Mouse (Mus musculus) MEL (cell line): ENCODE data around the gene Serpina1f. TPM values are rescaled to one million over a fixed set of nuclear protein-coding genes. Genes with fewer than 3 reads are reported as not detected.

Experiments
- DNase-seq: peaks from one replicate; pipeline ENCODE4 v3.0.0; 2011; ENCODE audit warnings: low read depth, low spot score
- H3K27ac ChIP-seq: 2 replicates; pipeline ENCODE4 v1.5.1; 2012; ENCODE audit warnings: low read depth, mild to moderate bottlenecking, control low read depth, low read length, moderate library complexity; ENCODE audit not compliant: control insufficient read depth
- H3K27me3 ChIP-seq, 2 experiments: fragments of 150-350 bp in 1 of 2; sonication (generic) in 1 of 2; 2 replicates each; pipeline ENCODE4 v1.6.1; 2012; ENCODE audit warnings: low read length in 2 of 2, mild to moderate bottlenecking in 2 of 2, improper control_type of control experiment in 1 of 2, moderate library complexity in 1 of 2; ENCODE audit not compliant: insufficient read depth in 2 of 2, control insufficient read depth in 1 of 2
- H3K36me3 ChIP-seq, 2 experiments: 2 replicates each; pipeline ENCODE4 v1.6.1; 2012 to 2014; ENCODE audit warnings: low read length in 2 of 2, improper control_type of control experiment in 1 of 2, inconsistent platforms in 1 of 2, mild to moderate bottlenecking in 1 of 2; ENCODE audit not compliant: insufficient read depth in 2 of 2, control insufficient read depth in 1 of 2
- H3K4me1 ChIP-seq, 2 experiments: fragments of 150-350 bp in 1 of 2; sonication (generic) in 1 of 2; 2 replicates each; pipeline ENCODE4 v1.6.1; 2012; ENCODE audit warnings: low read length in 2 of 2, improper control_type of control experiment in 1 of 2, mild to moderate bottlenecking in 1 of 2; ENCODE audit not compliant: insufficient read depth in 2 of 2, control insufficient read depth in 1 of 2
- H3K4me3 ChIP-seq, 2 experiments: fragments of 150-350 bp in 1 of 2; sonication (generic) in 1 of 2; 2 replicates each; pipeline ENCODE4 v1.5.1; 2012; ENCODE audit warnings: low read depth in 2 of 2, low read length in 2 of 2, mild to moderate bottlenecking in 2 of 2, moderate library complexity in 2 of 2, control low read depth in 1 of 2, improper control_type of control experiment in 1 of 2; ENCODE audit not compliant: control insufficient read depth in 1 of 2, insufficient read depth in 1 of 2
- H3K79me2 ChIP-seq: 2 replicates; pipeline ENCODE4 v1.6.1; 2012; ENCODE audit warnings: mild to moderate bottlenecking, low read length, moderate library complexity; ENCODE audit not compliant: control insufficient read depth, poor library complexity, insufficient read depth
- H3K9ac ChIP-seq: 2 replicates; pipeline ENCODE4 v1.6.1; 2012; ENCODE audit warnings: low read depth, mild to moderate bottlenecking, control low read depth, low read length, moderate library complexity; ENCODE audit not compliant: control insufficient read depth, poor library complexity, severe bottlenecking
- H3K9me3 ChIP-seq: fragments of 150-350 bp; sonication (generic); replicated peaks from 2 replicates; pipeline ENCODE4 v1.6.1; 2012; ENCODE audit warnings: mild to moderate bottlenecking, low read length, improper control_type of control experiment, moderate library complexity; ENCODE audit not compliant: insufficient read depth
- BHLHE40 ChIP-seq: IDR thresholded peaks from 2 replicates; pipeline ENCODE4 v1.6.1; 2012; ENCODE audit warnings: low read depth, mild to moderate bottlenecking, inconsistent platforms, low read length, improper control_type of control experiment, borderline replicate concordance
- CHD1 ChIP-seq: IDR thresholded peaks from 2 replicates; pipeline ENCODE4 v1.6.1; 2012; ENCODE audit warnings: low read depth, mild to moderate bottlenecking, inconsistent platforms, low read length, improper control_type of control experiment
- CTCF ChIP-seq, 3 experiments: IDR thresholded peaks in 2 of 3; conservative IDR thresholded peaks in 1 of 3; 2 replicates each; pipeline ENCODE4 v1.5.1; 2011 to 2012; ENCODE audit warnings: low read length in 3 of 3, low read depth in 2 of 3, mild to moderate bottlenecking in 2 of 3, improper control_type of control experiment in 1 of 3, inconsistent platforms in 1 of 3, mixed read lengths in 1 of 3, moderate library complexity in 1 of 3; ENCODE audit not compliant: control insufficient read depth in 1 of 3, insufficient read depth in 1 of 3, poor library complexity in 1 of 3, severe bottlenecking in 1 of 3
- ETS1 ChIP-seq: IDR thresholded peaks from 2 replicates; pipeline ENCODE4 v1.6.1; 2012; ENCODE audit warnings: low read depth, mild to moderate bottlenecking, inconsistent platforms, low read length, improper control_type of control experiment, moderate library complexity
- HCFC1 ChIP-seq: IDR thresholded peaks from 2 replicates; pipeline ENCODE4 v1.6.1; 2012; ENCODE audit warnings: low read depth, mild to moderate bottlenecking, inconsistent platforms, low read length, improper control_type of control experiment, moderate library complexity
- MEF2A ChIP-seq: IDR thresholded peaks from 2 replicates; pipeline ENCODE4 v1.6.1; 2014; ENCODE audit warnings: low read depth, mild to moderate bottlenecking, inconsistent platforms, low read length, improper control_type of control experiment; ENCODE audit not compliant: poor library complexity, insufficient replicate concordance, severe bottlenecking; ENCODE audit errors: extremely low read depth
- MYB ChIP-seq: IDR thresholded peaks from 2 replicates; pipeline ENCODE4 v1.6.1; 2011; ENCODE audit warnings: mild to moderate bottlenecking, low read depth, low read length, improper control_type of control experiment
- MYC ChIP-seq: IDR thresholded peaks from 2 replicates; pipeline ENCODE4 v1.6.1; 2011; ENCODE audit warnings: low read depth, mild to moderate bottlenecking, low read length, improper control_type of control experiment, moderate library complexity
- NELFE ChIP-seq: IDR thresholded peaks from 2 replicates; pipeline ENCODE4 v1.6.1; 2011; ENCODE audit warnings: low read depth, low read length, improper control_type of control experiment
- NRF1 ChIP-seq: IDR thresholded peaks from 2 replicates; pipeline ENCODE4 v1.6.1; 2014; ENCODE audit warnings: low read depth, mild to moderate bottlenecking, inconsistent platforms, low read length, improper control_type of control experiment, moderate library complexity; ENCODE audit not compliant: poor library complexity, insufficient read depth, severe bottlenecking
- POLR2A ChIP-seq, 2 experiments: IDR thresholded peaks; 2 replicates each; pipeline ENCODE4 v1.6.1; 2011 to 2012; ENCODE audit warnings: low read length in 2 of 2, mild to moderate bottlenecking in 2 of 2, control low read depth in 1 of 2, improper control_type of control experiment in 1 of 2, low read depth in 1 of 2, moderate library complexity in 1 of 2; ENCODE audit not compliant: control insufficient read depth in 1 of 2, insufficient read depth in 1 of 2, poor library complexity in 1 of 2
- POLR2AphosphoS5 ChIP-seq: IDR thresholded peaks from 2 replicates; pipeline ENCODE4 v1.6.1; 2012; ENCODE audit warnings: low read depth, borderline replicate concordance, mild to moderate bottlenecking, inconsistent platforms, low read length, moderate library complexity, mixed read lengths
- RAD21 ChIP-seq: IDR thresholded peaks from 2 replicates; pipeline ENCODE4 v1.6.1; 2011; ENCODE audit warnings: mild to moderate bottlenecking, low read depth, low read length, improper control_type of control experiment
- SIN3A ChIP-seq: IDR thresholded peaks from 2 replicates; pipeline ENCODE4 v1.6.1; 2012; ENCODE audit warnings: low read length, improper control_type of control experiment, inconsistent platforms
- SMC3 ChIP-seq: IDR thresholded peaks from 2 replicates; pipeline ENCODE4 v1.6.1; 2011; ENCODE audit warnings: low read depth, low read length, improper control_type of control experiment
- TBP ChIP-seq: IDR thresholded peaks from 2 replicates; pipeline ENCODE4 v1.8.0; 2011; ENCODE audit warnings: low read depth, low read length, improper control_type of control experiment
- TCF12 ChIP-seq: IDR thresholded peaks from 2 replicates; pipeline ENCODE4 v1.6.1; 2014; ENCODE audit warnings: low read depth, mild to moderate bottlenecking, inconsistent platforms, low read length, improper control_type of control experiment, moderate library complexity
- UBTF ChIP-seq: IDR thresholded peaks from 2 replicates; pipeline ENCODE4 v1.6.1; 2012; ENCODE audit warnings: low read depth, mild to moderate bottlenecking, inconsistent platforms, low read length, improper control_type of control experiment, moderate library complexity, borderline replicate concordance; ENCODE audit not compliant: insufficient read depth
- USF1 ChIP-seq: IDR thresholded peaks from 2 replicates; pipeline ENCODE4 v1.6.1; 2014; ENCODE audit warnings: low read depth, mild to moderate bottlenecking, inconsistent platforms, low read length, improper control_type of control experiment, moderate library complexity
- ZC3H11A ChIP-seq: IDR thresholded peaks from 2 replicates; pipeline ENCODE4 v1.6.1; 2012; ENCODE audit warnings: low read depth, mild to moderate bottlenecking, inconsistent platforms, low read length, improper control_type of control experiment
- ZKSCAN1 ChIP-seq: IDR thresholded peaks from 2 replicates; pipeline ENCODE4 v1.6.1; 2012; ENCODE audit warnings: low read depth, mild to moderate bottlenecking, inconsistent platforms, low read length, improper control_type of control experiment, moderate library complexity
- polyA plus RNA-seq, 2 experiments: library from polyadenylated mRNA; stranded (reverse) in 1 of 2; unstranded in 1 of 2; fragments of >175 nt in 1 of 2; fragments of >200 nt in 1 of 2; gene quantifications; 2 replicates each; pipeline versions ENCODE4 v1.2.1 to v1.2.4; 2012; ENCODE audit warnings: low replicate concordance in 2 of 2, low read depth in 1 of 2; ENCODE audit not compliant: insufficient read length in 2 of 2, insufficient read depth in 1 of 2, missing spikeins in 1 of 2
- total RNA-seq: library from RNA; depleted of rRNA; stranded (reverse); fragments of 300-350 nt; gene quantifications from 2 replicates; pipeline ENCODE4 v1.2.3, GENCODE M21; 2012

Serpina1f gene
- total and polyA plus RNA-seq, 3 experiments = not detected

DNA sequence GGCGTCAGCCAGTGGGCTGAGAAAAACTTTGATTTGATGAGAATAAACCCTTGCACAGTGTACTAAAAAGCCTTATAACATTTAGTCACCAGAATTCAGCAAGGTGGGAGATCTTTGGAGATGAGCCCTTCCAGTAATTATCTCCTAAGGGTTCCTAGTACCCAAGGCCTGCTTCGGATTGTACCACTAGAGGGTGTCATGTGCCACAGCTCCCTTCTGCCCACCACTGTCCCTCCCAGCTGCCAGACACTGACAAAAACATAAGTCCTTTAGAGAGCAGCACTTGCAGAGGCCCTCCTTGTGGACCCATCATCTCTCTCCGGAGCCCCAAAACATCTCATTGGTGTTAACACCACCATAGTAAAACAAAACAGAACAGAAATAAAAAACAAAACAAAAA, 16.2 kb upstream of the Serpina1f start:
- Histone ChIP-seq H3K27ac (no peak overlapping the region), H3K9me3 (no peaks in the 10 kb centered on the region), H3K79me2 (no peaks in the 10 kb centered on the region), H3K9ac (no peak overlapping the region)
- TF ChIP-seq NRF1 (no peak), ZC3H11A (no peak), MYC (no peak), TCF12 (no peak), UBTF (no peak), MEF2A (no peak), ZKSCAN1 (no peak), SIN3A (no peak), CHD1 (no peak), BHLHE40 (no peak), NELFE (no peak), HCFC1 (no peak), USF1 (no peak), POLR2AphosphoS5 (no peak), POLR2A (IDR thresholded peaks at IDR 0.05; ENCODE audit: control insufficient read depth in 1 of 2, insufficient read depth in 1 of 2, low read depth in 1 of 2, low read length in 2 of 2, poor library complexity in 1 of 2) (no peak), MYB (no peak), TBP (no peak)
- TF ChIP-seq, all 39 proteins: peak for 0
- Histone ChIP-seq H3K4me1 (no peaks in the 10 kb centered on the region), H3K27me3 (no peaks in the 10 kb centered on the region), H3K36me3 (no peaks in the 10 kb centered on the region), H3K4me3 (no peak overlapping the region)
- DNase-seq = no peak

DNA sequence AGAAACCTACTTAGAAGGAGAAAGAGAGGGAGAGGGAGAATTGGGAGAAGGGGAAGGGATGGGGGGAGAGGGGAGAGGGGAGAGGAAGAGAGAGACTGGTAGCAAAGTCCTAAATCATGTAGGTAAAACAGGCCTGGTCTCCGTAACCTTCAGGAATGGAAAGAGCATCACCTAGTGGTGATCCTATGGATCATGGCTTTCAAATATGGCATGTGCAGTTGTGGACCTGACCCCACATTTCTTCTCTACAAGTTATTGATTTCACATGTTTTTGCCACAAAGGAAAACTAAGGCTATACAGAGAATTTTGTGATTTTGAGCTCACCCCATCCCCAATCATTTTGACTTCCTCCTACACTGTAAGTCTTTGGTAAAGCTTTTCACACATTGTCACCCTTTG, 15.1 kb upstream of the Serpina1f start:
- H3K4me1 ChIP-seq = no peaks in the 10 kb centered on the region
- H3K27ac ChIP-seq = no peak overlapping the region
- no peaks in the 10 kb centered on the region for H3K79me2 ChIP-seq
- H3K4me3 ChIP-seq = no peak overlapping the region
- H3K9ac ChIP-seq = no peak overlapping the region
- no peaks in the 10 kb centered on the region for H3K9me3 ChIP-seq
- TF ChIP-seq TCF12 = no peak
- TF ChIP-seq CTCF (IDR thresholded peaks at IDR 0.05 in 2 of 3, conservative IDR thresholded peaks at IDR 0.05 in 1 of 3; ENCODE audit: control insufficient read depth in 1 of 3, insufficient read depth in 1 of 3, low read depth in 2 of 3, low read length in 3 of 3, poor library complexity in 1 of 3, severe bottlenecking in 1 of 3) = peak in 1 of 3 experiments; percentile 37; a peak in 2 of 6 replicates
- no peak for TF ChIP-seq NRF1
- peak; percentile 31 for TF ChIP-seq RAD21
- no peak for TF ChIP-seq POLR2AphosphoS5
- peak; percentile 17; the same call in 1 of the 2 replicates for TF ChIP-seq SMC3
- TF ChIP-seq ETS1 = no peak
- TF ChIP-seq, all 39 proteins: peak for 3
- Histone ChIP-seq H3K27me3 (no peaks in the 10 kb centered on the region), H3K36me3 (no peaks in the 10 kb centered on the region)
- no peak for DNase-seq
